Mouse (Mus musculus): ENCODE measurements around the gene Erich3.

DNA sequence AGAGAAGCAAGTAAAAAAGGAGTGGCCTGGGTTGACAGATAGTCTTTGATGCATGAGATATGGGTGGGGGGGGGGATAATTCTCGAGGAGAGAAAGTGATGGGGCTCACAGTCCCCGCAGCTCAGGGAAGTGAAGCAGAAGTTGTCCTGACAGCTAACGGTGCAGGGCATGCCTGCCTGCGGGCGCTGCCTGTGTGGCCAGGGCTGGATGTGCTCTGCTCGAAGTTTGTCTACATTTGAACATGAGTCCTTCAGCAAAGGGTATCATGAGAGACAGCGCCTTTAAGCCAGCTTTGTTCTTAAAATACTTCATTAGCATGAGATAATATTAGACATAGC is 16.2 kb upstream of the Erich3 start:
- TF ChIP-seq POLR2A (IDR thresholded peaks at IDR 0.05; ENCODE audit: low read depth, low read length) (no peak), ZNF384 (IDR thresholded peaks at IDR 0.05; ENCODE audit: low read depth, low read length) (no peak), CHD1 (IDR thresholded peaks at IDR 0.05; ENCODE audit: low read depth, low read length) (no peak)

Data from CH12.LX (cell line).